Mouse (Mus musculus) telencephalon, adult 2 months (tissue): ENCODE measurements at regions not wholly inside any gene's neighbourhood (a gene's known extent, or its start where the extent isn't known, plus 50 kb on each side); places are given as distances from the start of the nearest gene placed in this dataset.

Source experiments
- DNase-seq: peaks from one replicate; pipeline ENCODE4 v3.0.0-alpha.2; 2011; ENCODE audit warnings: low read depth, low spot score

DNA sequence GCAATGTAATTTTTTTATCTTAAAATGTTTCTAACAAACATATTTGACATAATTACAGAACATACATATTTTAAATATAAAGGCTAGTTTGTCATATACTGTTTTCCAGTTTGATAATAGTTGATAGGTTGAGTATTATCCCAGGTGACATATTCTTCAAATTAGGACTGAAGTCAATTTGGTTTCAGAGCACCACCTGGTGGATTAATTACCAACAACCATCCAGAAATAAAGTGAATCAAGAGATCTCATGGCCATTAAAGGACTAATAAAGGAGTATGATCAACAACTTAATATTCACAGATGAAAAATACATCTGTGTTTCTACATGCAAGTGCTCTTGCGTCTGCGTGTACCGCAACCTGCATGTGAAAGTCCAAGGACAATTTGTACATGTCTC is 50.3 kb upstream of the Nmu start:
- no peak for DNase-seq

DNA sequence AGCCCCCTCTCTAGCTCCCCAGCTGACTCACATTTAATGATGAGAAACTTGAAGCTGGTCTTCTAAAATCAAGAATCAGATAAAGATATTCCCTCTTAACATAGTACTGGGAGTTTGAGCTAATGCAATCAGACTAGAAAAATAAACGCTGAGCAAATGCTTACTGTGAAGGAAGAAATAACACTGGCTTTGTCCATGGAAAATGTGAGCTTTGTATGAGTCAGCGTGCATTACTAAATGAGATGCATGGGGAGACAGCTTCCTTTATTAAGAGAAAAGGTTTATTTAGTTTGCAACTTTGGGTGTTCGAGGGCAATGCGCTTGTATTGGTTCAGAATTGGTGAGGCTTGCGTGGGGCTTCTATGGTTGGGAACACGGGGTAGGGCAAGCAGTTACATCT is 52.7 kb upstream of the Nmu start:
- no peak for DNase-seq

DNA sequence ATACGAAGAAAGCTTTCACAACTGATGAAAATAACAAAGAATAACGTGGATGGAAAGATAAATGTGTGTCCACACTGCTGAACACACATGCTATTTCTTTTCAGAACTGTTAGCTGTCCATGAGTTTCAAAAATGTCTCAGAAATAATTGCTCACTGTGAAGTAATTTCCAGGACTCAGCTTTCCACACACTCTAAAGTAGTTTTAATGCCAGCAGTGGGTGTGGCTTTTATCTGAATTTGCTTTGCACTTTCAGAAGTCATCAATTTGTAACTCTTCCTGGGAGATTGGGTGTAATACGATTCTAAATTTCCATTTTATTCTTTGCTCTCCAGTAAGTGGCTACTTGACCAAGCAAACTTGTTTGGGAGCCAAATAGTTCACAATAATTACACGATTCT is 53.5 kb upstream of the Nmu start:
- no peak for DNase-seq

DNA sequence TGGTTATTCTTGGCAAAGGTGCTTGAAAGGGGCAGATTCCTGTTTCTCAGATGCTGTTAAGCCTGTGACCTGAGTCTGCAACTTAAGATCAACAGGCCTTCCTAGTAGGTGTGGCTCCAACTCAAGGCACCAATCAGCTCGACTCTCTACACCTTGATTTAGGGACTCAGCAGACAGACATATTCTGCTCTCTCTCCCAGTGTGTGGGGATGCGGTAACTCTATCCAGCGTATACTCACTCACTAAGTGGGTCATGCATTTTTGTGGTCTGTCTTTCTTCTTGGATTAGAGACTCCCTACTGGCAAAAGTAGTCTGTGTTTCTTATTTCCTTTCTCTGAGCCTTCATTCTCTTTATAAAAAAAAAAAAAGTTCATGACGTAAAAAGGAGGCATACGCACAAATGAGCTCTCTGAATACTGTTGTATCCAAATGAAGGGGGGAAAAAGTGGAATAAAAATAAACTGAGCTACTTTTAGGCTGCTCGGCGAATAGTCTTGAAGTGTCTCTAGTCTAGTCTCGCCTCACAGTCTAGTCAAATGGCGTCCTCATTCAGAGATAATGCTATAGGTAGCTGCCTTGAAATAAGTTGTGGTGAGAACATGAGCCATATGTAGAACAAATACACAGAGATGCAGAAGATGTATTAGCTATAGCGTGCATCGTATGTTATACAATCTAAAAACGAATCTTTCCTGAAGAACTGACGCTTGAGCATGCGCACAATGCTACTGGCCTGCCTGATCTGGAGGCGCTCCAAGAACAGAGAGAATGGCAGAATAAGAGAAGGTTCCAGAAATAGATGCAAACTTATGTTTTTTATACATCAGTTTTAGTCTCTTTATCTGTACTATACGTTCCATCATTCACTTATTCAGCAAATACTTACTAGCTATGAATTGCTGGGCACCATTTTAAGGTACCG is 55.6 kb upstream of the Nmu start:
- DNase-seq: peak; percentile 21

DNA sequence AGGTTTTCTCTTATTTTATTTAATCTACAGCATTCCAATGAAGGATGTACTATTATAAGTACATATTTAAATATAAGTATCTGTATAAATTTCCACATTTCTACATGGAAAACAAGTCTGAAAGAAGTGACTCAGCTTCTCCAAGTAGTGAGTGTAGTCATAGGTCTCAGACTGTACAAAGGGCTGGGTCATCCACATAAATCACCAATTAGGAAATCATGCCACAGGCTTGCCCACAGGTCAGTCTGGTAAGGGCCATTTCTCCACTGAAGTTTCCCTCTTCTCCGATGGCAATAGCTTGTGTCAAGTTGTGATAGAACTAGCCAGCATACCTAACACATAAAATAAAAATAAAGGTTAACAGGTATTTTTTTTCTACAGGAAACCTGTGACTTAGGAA is 56.3 kb upstream of the Nmu start:
- no peak for DNase-seq

DNA sequence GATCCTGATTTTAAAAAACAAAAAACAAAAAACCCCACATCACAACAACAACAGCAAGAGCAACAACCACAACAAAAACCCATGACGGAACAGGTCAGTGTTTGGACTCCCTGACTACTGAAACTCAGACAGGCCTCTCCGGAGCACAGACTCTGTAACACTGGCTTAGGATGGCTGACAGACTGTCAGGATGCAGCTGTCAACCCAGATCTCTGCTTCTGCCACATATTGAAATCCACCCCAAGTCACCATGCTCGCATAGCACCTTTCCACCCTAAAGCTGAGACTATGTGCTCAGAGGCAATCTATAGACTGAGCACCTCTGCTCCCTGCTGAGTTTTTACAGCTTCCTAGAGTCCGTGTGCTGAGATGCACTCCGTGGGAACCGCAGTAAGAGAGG is 57.0 kb upstream of the Nmu start:
- DNase-seq: no peak

DNA sequence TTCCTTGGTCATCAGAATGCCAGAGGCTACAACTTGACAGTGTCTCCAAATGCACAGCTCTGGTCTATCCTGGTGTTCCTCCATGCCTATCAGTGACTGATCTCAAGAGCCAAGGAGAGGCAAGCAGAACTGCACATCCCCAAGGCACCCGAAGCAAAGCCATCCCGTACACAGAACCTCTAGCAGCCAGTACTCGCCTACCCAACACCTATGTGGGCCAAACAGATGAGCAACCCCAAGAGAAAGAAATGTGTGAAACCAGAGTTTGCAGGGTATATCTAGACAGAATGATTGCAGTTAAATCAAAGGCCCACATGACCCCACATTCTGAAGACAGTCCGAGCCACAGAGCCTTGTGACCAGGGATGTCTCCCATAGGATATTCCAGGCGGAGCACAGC is 60.0 kb upstream of the Nmu start:
- peak; percentile 33 for DNase-seq

DNA sequence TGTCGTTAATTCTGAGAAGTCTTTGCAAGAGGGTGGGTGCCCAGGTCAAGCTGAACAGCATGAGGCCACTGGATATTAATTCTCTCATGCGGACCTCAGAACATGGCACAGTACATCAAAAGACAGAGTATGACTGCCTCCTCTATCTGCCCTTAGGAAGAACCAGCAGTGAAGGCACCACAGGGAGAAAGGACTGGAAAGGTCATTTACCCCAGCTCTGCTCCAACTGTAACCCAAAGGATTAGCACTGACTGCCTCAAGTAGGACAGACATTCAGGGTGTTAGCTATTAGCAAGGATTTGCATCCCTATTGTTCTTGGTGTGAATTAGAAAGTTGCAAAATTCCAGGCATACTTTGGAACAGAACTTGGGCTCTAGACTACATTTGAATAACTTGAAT is 58.2 kb upstream of the Gm7271 start:
- no peak for DNase-seq

DNA sequence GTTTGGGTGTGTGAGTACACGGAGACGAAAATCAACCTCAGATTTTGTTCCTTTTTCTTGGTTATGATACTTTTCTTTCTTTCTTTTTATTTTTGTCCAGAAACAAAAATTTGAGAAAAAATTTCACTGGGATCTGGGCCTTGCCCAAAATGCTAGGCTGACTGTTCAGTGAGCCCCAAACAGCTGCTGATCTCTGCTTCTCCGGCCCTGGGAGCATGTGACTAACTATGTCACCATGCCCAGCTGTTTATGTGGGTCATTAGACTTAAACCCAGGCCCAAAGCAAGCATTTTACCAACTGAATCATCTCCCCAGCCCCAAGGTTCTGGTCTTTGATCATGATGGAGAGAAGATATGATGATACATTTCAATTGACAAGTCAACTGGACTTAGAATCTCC is 56.3 kb upstream of the Gm7271 start:
- no peak for DNase-seq

DNA sequence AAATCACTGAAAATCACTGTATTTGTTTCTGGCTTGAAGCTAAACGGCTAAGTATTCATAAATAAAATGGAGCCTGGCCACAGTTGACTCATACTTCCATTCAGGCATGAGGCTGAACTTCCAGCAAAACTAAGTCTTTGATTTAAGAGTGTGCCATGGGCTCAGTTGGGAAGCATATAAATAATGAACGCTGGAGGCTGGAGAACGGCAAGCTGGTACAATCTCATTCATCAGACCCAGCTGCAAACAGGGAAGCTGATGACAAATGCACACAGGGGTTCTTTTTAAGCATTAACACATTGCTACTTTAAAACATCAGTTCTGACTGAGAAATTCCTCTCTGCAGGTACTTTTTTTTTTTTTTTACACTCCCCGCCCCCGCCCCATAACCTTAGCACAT is 54.4 kb upstream of the Gm7271 start:
- no peak for DNase-seq

DNA sequence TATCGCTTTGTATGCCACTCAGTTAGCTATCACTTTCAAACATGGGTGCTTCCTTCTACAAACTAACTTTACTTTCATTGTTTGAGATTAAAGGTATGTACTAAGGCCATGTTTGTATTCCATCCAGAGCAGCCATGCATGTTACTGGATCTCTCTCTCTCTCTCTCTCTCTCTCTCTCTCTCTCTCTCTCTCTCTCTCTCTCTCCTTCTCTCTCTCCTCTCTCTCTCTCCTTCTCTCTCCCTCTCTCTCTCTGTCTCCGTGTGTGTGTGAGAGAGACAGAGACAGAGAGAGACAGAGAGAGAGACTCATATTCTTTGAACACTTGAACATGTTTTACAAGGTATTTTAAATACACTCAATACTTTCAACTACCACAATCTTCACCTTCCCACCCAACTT is 50.2 kb upstream of the Gm7271 start:
- no peak for DNase-seq
